Mouse (Mus musculus) CH12.LX (cell line): ENCODE results near the gene Slc22a4. TPM values are rescaled to one million over a fixed set of nuclear protein-coding genes. Genes with fewer than 3 reads are reported as not detected.
A peak's percentile ranks its signal among the peaks of the same experiment; 100 is the strongest.
"Not testable (repeated sequence)": the region's sequence is repeated elsewhere in the genome, so short reads cannot be mapped to it uniquely, and the experiment has no call there.

Experiments
- DNase-seq: peaks from one replicate; pipeline ENCODE4 v3.0.0-alpha.2; 2013; ENCODE audit errors: extremely low read depth
- H3K27ac ChIP-seq: 2 replicates; pipeline ENCODE4 v1.5.1; 2012; ENCODE audit warnings: low read depth, mild to moderate bottlenecking, control low read depth, moderate library complexity; ENCODE audit not compliant: insufficient read depth
- H3K27me3 ChIP-seq: replicated peaks from 2 replicates; pipeline ENCODE3; 2012; ENCODE audit warnings: inconsistent platforms
- H3K36me3 ChIP-seq, 2 experiments: replicated peaks in 1 of 2; 2 replicates each; pipeline versions ENCODE3 to v1.6.1; 2012; ENCODE audit warnings: inconsistent platforms in 1 of 2, low read length in 1 of 2, mild to moderate bottlenecking in 1 of 2, mixed read lengths in 1 of 2, moderate library complexity in 1 of 2; ENCODE audit not compliant: control insufficient read depth in 1 of 2, insufficient read depth in 1 of 2
- H3K4me1 ChIP-seq, 2 experiments: 2 replicates each; pipeline ENCODE4 v1.6.1; 2012; ENCODE audit warnings: inconsistent platforms in 1 of 2, moderate library complexity in 1 of 2; ENCODE audit not compliant: insufficient read depth in 2 of 2, control insufficient read depth in 1 of 2
- H3K4me2 ChIP-seq: 2 replicates; pipeline ENCODE4 v1.6.1; 2012; ENCODE audit warnings: low read depth, mild to moderate bottlenecking, control low read depth; ENCODE audit not compliant: poor library complexity, insufficient read depth, severe bottlenecking
- H3K4me3 ChIP-seq, 3 experiments: fragments of 150-350 bp in 1 of 3; sonication (generic) in 1 of 3; replicated peaks in 1 of 3; 2 replicates each; pipeline versions ENCODE3 to v1.5.1; 2011 to 2012; ENCODE audit warnings: low read depth in 2 of 3, low read length in 2 of 3, mild to moderate bottlenecking in 2 of 3, moderate library complexity in 2 of 3, control low read depth in 1 of 3, improper control_type of control experiment in 1 of 3, inconsistent platforms in 1 of 3, mixed read lengths in 1 of 3; ENCODE audit not compliant: poor library complexity in 1 of 3
- H3K79me2 ChIP-seq: replicated peaks from 2 replicates; pipeline ENCODE4 v1.6.1; 2012; ENCODE audit warnings: mild to moderate bottlenecking, moderate library complexity; ENCODE audit not compliant: control insufficient read depth, poor library complexity, insufficient read depth, severe bottlenecking; ENCODE audit errors: extremely low read depth
- H3K9ac ChIP-seq: 2 replicates; pipeline ENCODE4 v1.6.1; 2012; ENCODE audit warnings: low read depth, mild to moderate bottlenecking, control low read depth, moderate library complexity; ENCODE audit not compliant: insufficient read depth
- H3K9me3 ChIP-seq: replicated peaks from 2 replicates; pipeline ENCODE3; 2012; ENCODE audit warnings: low read length, inconsistent platforms, mixed read lengths
- CHD1 ChIP-seq: IDR thresholded peaks from 2 replicates; pipeline ENCODE4 v1.6.1; 2012; ENCODE audit warnings: low read depth, low read length, improper control_type of control experiment, inconsistent platforms
- CHD2 ChIP-seq: IDR thresholded peaks from 2 replicates; pipeline ENCODE4 v1.6.1; 2011; ENCODE audit warnings: low read length, improper control_type of control experiment
- CTCF ChIP-seq, 2 experiments: IDR thresholded peaks in 1 of 2; conservative IDR thresholded peaks in 1 of 2; 2 replicates each; pipeline ENCODE4 v1.5.1; 2011 to 2012; ENCODE audit warnings: low read depth in 2 of 2, low read length in 2 of 2, improper control_type of control experiment in 1 of 2, inconsistent platforms in 1 of 2, mild to moderate bottlenecking in 1 of 2, moderate library complexity in 1 of 2
- ELF1 ChIP-seq: IDR thresholded peaks from 2 replicates; pipeline ENCODE4 v1.6.1; 2014; ENCODE audit warnings: low read depth, mild to moderate bottlenecking, inconsistent platforms, low read length, improper control_type of control experiment
- IRF4 ChIP-seq: IDR thresholded peaks from 2 replicates; pipeline ENCODE4 v1.6.1; 2014; ENCODE audit warnings: low read depth, mild to moderate bottlenecking, inconsistent platforms, low read length, improper control_type of control experiment
- NELFE ChIP-seq: IDR thresholded peaks from 2 replicates; pipeline ENCODE4 v1.6.1; 2011; ENCODE audit warnings: low read depth, low read length, improper control_type of control experiment
- PAX5 ChIP-seq: IDR thresholded peaks from 2 replicates; pipeline ENCODE4 v1.6.1; 2012; ENCODE audit warnings: low read length, inconsistent platforms, mixed read lengths
- POLR2AphosphoS2 ChIP-seq: IDR thresholded peaks from 2 replicates; pipeline ENCODE4 v1.6.1; 2011; ENCODE audit warnings: low read depth, low read length, improper control_type of control experiment
- RAD21 ChIP-seq: IDR thresholded peaks from 2 replicates; pipeline ENCODE4 v1.6.1; 2011; ENCODE audit warnings: low read depth, mild to moderate bottlenecking, low read length, improper control_type of control experiment, moderate library complexity
- SIN3A ChIP-seq: IDR thresholded peaks from 2 replicates; pipeline ENCODE4 v1.6.1; 2012; ENCODE audit warnings: low read length, improper control_type of control experiment, inconsistent platforms
- SMC3 ChIP-seq: IDR thresholded peaks from 2 replicates; pipeline ENCODE4 v1.6.1; 2011; ENCODE audit warnings: low read depth, low read length, improper control_type of control experiment
- UBTF ChIP-seq: IDR thresholded peaks from 2 replicates; pipeline ENCODE4 v1.6.1; 2012; ENCODE audit warnings: low read depth, mild to moderate bottlenecking, inconsistent platforms, low read length, improper control_type of control experiment, moderate library complexity
- USF1 ChIP-seq: IDR thresholded peaks from 2 replicates; pipeline ENCODE4 v1.6.1; 2014; ENCODE audit warnings: low read depth, mild to moderate bottlenecking, inconsistent platforms, low read length, improper control_type of control experiment
- ZC3H11A ChIP-seq: IDR thresholded peaks from 2 replicates; pipeline ENCODE4 v1.6.1; 2012; ENCODE audit warnings: low read depth, mild to moderate bottlenecking, inconsistent platforms, low read length, improper control_type of control experiment
- dilution Hi-C: fragments of 300-500 bp; cut with MboI; formaldehyde crosslinking; loops from 2 replicates; pipeline ENCODE4 v1.14.3; 2020; ENCODE audit warnings: low sequenced_read_pairs; ENCODE audit not compliant: extremely low pct_unique_long_range_greater_than_20kb, extremely low pct_ligation_motif_present
- in situ Hi-C: fragments of 300-500 bp; cut with MboI; formaldehyde crosslinking; loops from 3 replicates; pipeline ENCODE4 v1.14.3; 2019; ENCODE audit warnings: low sequenced_read_pairs, low pct_ligation_motif_present, low pct_unique_long_range_greater_than_20kb, mixed read lengths
- polyA plus RNA-seq: library from polyadenylated mRNA; unstranded; fragments of >175 nt; gene quantifications from 2 replicates; pipeline ENCODE4 v1.2.1, GENCODE M21; 2012; ENCODE audit warnings: low read depth; ENCODE audit not compliant: insufficient read length
- total RNA-seq, 2 experiments: library from RNA; depleted of rRNA; stranded (reverse); fragments of 300-350 nt in 1 of 2; fragments of >200 nt in 1 of 2; gene quantifications; 2 replicates each; pipeline ENCODE4 v1.2.3; 2012 to 2014

Slc22a4 gene
- total and polyA plus RNA-seq, 3 experiments: not detected

DNA sequence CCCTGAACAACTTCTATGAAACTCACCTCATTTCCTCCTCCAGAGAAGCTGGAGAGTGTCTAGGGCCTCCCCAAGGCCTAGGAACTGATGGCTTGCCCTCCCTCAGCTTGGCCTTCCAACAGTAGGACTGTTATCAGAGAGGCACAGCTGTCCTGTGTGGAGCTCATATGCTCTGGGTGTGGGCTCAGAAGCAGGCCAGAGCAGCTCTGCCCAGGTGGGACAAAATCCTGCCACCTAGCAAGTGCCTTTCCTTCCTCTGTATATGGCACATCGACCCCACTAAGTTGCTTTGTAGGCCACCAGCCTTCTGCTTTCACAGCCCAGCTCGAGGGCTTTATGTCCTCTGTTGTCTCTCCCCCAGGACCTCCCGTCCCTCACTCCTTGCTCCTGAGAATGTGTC, 23.2 kb downstream of the Slc22a4 start:
- Histone ChIP-seq H3K9me3 (no peaks in the 10 kb centered on the region), H3K27ac (no peak overlapping the region), H3K4me1 (peaks cover 3 to 5% of the 10 kb centered on the region in 2 experiments; a peak in 3 of 4 replicates), H3K36me3 (no peaks in the 10 kb centered on the region), H3K4me3 (no peak overlapping the region), H3K27me3 (no peaks in the 10 kb centered on the region), H3K4me2 (no peak overlapping the region), H3K9ac (no peak overlapping the region), H3K79me2 (no peaks in the 10 kb centered on the region)
- DNase-seq: no peak
- in situ Hi-C loops: loop anchor here (5.0 to 10.0 kb wide), 3 partner anchors 48 to 350 kb away; no protein-coding TSS in a partner anchor
- dilution Hi-C loops: no loop called here
- TF ChIP-seq CHD2 (no peak), PAX5 (no peak), USF1 (no peak), POLR2AphosphoS2 (no peak)

- no peak overlapping the region for H3K27ac ChIP-seq
- TF ChIP-seq ELF1: no peak
- TF ChIP-seq CHD1: no peak
- no peak for TF ChIP-seq UBTF
- H3K9me3 ChIP-seq: no peaks in the 10 kb centered on the region
- H3K79me2 ChIP-seq: no peaks in the 10 kb centered on the region
- in situ Hi-C loops: loop anchor here (5.0 to 10.0 kb wide), 3 partner anchors 48 to 351 kb away; no protein-coding TSS in a partner anchor
- no peaks in the 10 kb centered on the region for H3K36me3 ChIP-seq
- no peak overlapping the region for H3K4me2 ChIP-seq
- H3K4me1 ChIP-seq: peaks cover 3 to 5% of the 10 kb centered on the region in 2 experiments; a peak in 3 of 4 replicates
- H3K4me3 ChIP-seq: no peak overlapping the region
- no peak for DNase-seq
- H3K27me3 ChIP-seq: no peaks in the 10 kb centered on the region
- H3K9ac ChIP-seq: no peak overlapping the region
- dilution Hi-C loops: no loop called here
These were observed 23.7 kb downstream of the Slc22a4 start for GRCm38 (mm10) chr11:54004221-54004620.

DNA sequence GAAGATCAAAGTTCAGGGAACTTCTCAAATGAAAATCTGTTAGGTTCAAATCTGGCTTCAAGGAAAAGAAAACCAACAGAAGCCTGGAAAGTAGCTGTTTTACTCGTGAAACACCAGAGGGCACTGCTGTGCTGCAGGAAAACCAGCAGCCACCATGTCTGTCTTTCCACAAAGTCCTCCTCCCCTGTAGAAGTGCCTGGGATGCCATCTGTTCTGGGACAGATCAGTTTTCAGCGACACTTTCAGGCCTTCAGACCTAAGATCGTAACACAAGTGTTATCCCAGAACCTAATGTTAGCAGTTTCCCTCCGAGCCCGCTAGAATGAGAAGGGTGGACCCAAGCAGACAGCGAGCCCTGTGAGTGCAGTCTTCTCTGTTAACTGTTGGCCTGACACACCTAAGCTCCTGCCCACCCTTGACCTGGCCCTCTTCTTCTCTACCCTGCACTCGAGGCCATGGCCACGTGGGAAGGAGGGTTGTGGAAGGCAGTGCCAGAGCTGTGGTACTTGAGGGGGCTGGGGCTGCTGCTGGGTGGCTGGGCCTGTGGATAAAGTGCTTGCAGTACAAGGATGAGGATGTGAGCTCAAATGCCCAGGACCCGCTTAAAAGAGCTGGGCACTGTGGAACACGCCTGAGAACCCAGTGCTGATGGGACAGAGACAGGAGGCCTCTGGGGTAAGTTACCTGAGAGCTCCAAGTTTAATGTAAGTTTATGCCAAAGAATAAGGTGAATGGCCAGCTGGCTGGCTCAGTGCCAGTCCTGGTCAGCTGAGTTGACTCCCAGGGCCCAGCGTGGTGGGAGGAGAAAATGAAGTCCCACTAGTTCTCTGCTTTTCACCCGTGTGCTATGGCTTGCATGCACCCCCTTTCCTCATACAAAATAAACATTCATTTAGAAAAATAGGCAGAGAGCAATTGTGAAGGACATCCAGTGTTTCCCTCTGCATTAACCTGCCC, 24.9 kb downstream of the Slc22a4 start:
- not testable (repeated sequence) for H3K27ac ChIP-seq
- peak; percentile 89 for TF ChIP-seq RAD21
- TF ChIP-seq CTCF (conservative IDR thresholded peaks at IDR 0.05 in 1 of 2, IDR thresholded peaks at IDR 0.05 in 1 of 2; ENCODE audit: low read depth in 2 of 2, low read length in 2 of 2): peak; percentile 57 to 97
- TF ChIP-seq NELFE: peak; percentile 27; the same call in 1 of the 2 replicates
- TF ChIP-seq IRF4: peak; percentile 34; the same call in 1 of the 2 replicates
- TF ChIP-seq SMC3: peak; percentile 95
- 0 out of 2 replicates have a peak, but pooled peaks have one; percentile 48 for TF ChIP-seq SIN3A
- peak; percentile 82 for TF ChIP-seq ZC3H11A
- TF ChIP-seq, all 38 proteins: peak for 7; not testable (repeated sequence) for 31
- H3K4me3 ChIP-seq, H3K4me1 ChIP-seq, H3K9me3 ChIP-seq, H3K36me3 ChIP-seq, H3K27me3 ChIP-seq, dilution Hi-C loops, H3K79me2 ChIP-seq: not testable (repeated sequence)
- Histone ChIP-seq H3K9ac (peak overlapping the region; percentile 21; the same call in 1 of the 2 replicates), H3K4me2 (peak overlapping the region; percentile 50; the same call in 1 of the 2 replicates)
- DNase-seq: peak; percentile 72
- in situ Hi-C loops: loop anchor here (5.0 to 10.0 kb wide), 3 partner anchors 49 to 352 kb away; no protein-coding TSS in a partner anchor
